Mouse (Mus musculus): Measurements from ENCODE around the gene C130026I21Rik.
"Not testable (repeated sequence)": the region's sequence is repeated elsewhere in the genome, so short reads cannot be mapped to it uniquely, and the experiment has no call there.

- not testable (repeated sequence) for TF ChIP-seq CTCF (IDR thresholded peaks at IDR 0.05; ENCODE audit: low read depth); EP300 (optimal IDR thresholded peaks at IDR 0.05)
These were observed 240.2 kb downstream of the C130026I21Rik start for GRCm38 (mm10) chr1:85030211-85030610.

All from stomach, postnatal 0 days (tissue).